ENCODE assay signal across 8 mouse cellular contexts in genomic region chr13:49178839-49179585, GRCm38 (mm10). TPM values are rescaled to one million over a fixed set of nuclear protein-coding genes. Genes with fewer than 3 reads are reported as not detected.
DNase-seq lines count a peak whose midpoint lies in the region; ATAC-seq lines count a peak whose summit lies in the region.
"Had no signal": no experiment of that assay in that cellular context is flagged by ENCODE, and none has a peak within 500 bp of the region (broad histone marks: within the 10 kb centered on the region; RNA-seq: fewer than 3 reads in every experiment).

No protein-coding gene starts in this region.

- no peak overlapping the region for H3K4me3 ChIP-seq in intestine, embryonic 16.5 days (ENCODE audit: low read length)
- H3K4me3 ChIP-seq in limb, embryonic 10.5 days: no peak overlapping the region
- H3K4me3 ChIP-seq: liver, embryonic 13.5 days had no signal

- H3K27ac ChIP-seq in intestine, embryonic 16.5 days (ENCODE audit: low read length): no peak overlapping the region
- H3K27ac ChIP-seq in limb, embryonic 10.5 days: peak overlapping the region; percentile 42; the same call in 1 of the 2 replicates
- H3K27ac ChIP-seq: liver, embryonic 13.5 days had no signal

- ATAC-seq in intestine, embryonic 16.5 days: 0 out of 2 replicates have a peak, but pooled peaks have one; percentile 24

- DNase-seq in adrenal gland, postnatal 14 days: peak; percentile 90
- DNase-seq in cerebellum, adult 9-11 months: peak; percentile 94
- peak; percentile 70 for DNase-seq in gastrocnemius, postnatal 25 days
- no peak for DNase-seq in limb, embryonic 10.5 days (ENCODE audit: low spot score)
- DNase-seq in ovary, postnatal 14 days (ENCODE audit: low spot score): peak; percentile 39
- DNase-seq in thymus, postnatal 4 days: no peak
- DNase-seq: liver, embryonic 13.5 days had no signal

- no peaks in the 10 kb centered on the region for H3K36me3 ChIP-seq in intestine, embryonic 16.5 days (ENCODE audit: control insufficient read depth, insufficient read depth, low read length)
- H3K36me3 ChIP-seq in limb, embryonic 10.5 days: no peaks in the 10 kb centered on the region
- H3K36me3 ChIP-seq: liver, embryonic 13.5 days had no signal

- no peak overlapping the region for H3K9ac ChIP-seq in intestine, embryonic 16.5 days (ENCODE audit: low read depth, low read length)
- H3K9ac ChIP-seq: liver, embryonic 13.5 days had no signal

- 61% methylated on average over 19 of the region's 19 CpGs for WGBS in intestine, embryonic 16.5 days
- WGBS in limb, embryonic 10.5 days: 79% methylated on average over 19 of the region's 19 CpGs

- no peaks in the 10 kb centered on the region for H3K27me3 ChIP-seq in intestine, embryonic 16.5 days (replicated peaks; ENCODE audit: control insufficient read depth, insufficient read depth, low read length)
- 0 out of 2 replicates have a peak, but pooled peaks cover 4% of the 10 kb centered on the region for H3K27me3 ChIP-seq in limb, embryonic 10.5 days (ENCODE audit: low read depth, poor library complexity, severe bottlenecking)
- H3K27me3 ChIP-seq: liver, embryonic 13.5 days had no signal

- peaks cover 13% of the 10 kb centered on the region for H3K4me1 ChIP-seq in intestine, embryonic 16.5 days (ENCODE audit: control insufficient read depth, insufficient read depth, low read length)
- H3K4me1 ChIP-seq in limb, embryonic 10.5 days: peaks cover 14% of the 10 kb centered on the region

- H3K9me3 ChIP-seq in intestine, embryonic 16.5 days (ENCODE audit: control insufficient read depth, low read length): no peaks in the 10 kb centered on the region
- H3K9me3 ChIP-seq in limb, embryonic 10.5 days (replicated peaks): no peaks in the 10 kb centered on the region
- H3K9me3 ChIP-seq: liver, embryonic 13.5 days had no signal

- no peak overlapping the region for H3K4me2 ChIP-seq in intestine, embryonic 16.5 days (ENCODE audit: low read depth, low read length)
- H3K4me2 ChIP-seq: liver, embryonic 13.5 days had no signal

RNA-seq across cellular contexts. Expression of gene Ninj1, which starts 8.3 kb away (rescaled TPM):
- total RNA-seq in adrenal gland, postnatal 14 days (2021): 69.8 and 83.7 TPM in 2 replicates
- total RNA-seq in gastrocnemius, postnatal 25 days (2021): 10 to 100 TPM; 15.8 to 18.8 TPM
- 60.0 and 63.3 TPM in 2 replicates for polyA plus RNA-seq in intestine, embryonic 16.5 days (2015; fragmentation: Nextera tagmentation; extraction: Ambion mirVana)
- 22.2 and 23.3 TPM in 2 replicates for polyA plus RNA-seq in limb, embryonic 10.5 days (2016; fragmentation: Nextera tagmentation; extraction: Ambion mirVana)

RNA-seq across cellular contexts. Expression of gene Wnk2, which starts 31.2 kb away (rescaled TPM):
- 2.6 and 3.3 TPM in 2 replicates for total RNA-seq in adrenal gland, postnatal 14 days (2021)
- total RNA-seq in gastrocnemius, postnatal 25 days (2021): 10 to 100 TPM; 51.0 to 62.2 TPM
- polyA plus RNA-seq in intestine, embryonic 16.5 days (2015; fragmentation: Nextera tagmentation; extraction: Ambion mirVana): 2.9 and 3.5 TPM in 2 replicates
- polyA plus RNA-seq in limb, embryonic 10.5 days (2016; fragmentation: Nextera tagmentation; extraction: Ambion mirVana): 1.1 and 1.3 TPM in 2 replicates

RNA-seq across cellular contexts. Expression of gene Card19, which starts 36.8 kb away (rescaled TPM):
- 60.3 and 60.6 TPM in 2 replicates for total RNA-seq in adrenal gland, postnatal 14 days (2021)
- total RNA-seq in gastrocnemius, postnatal 25 days (2021): 100 to 1,000 TPM in 1 of 2 experiments, 10 to 100 TPM in 1; 93.6 to 118 TPM
- polyA plus RNA-seq in intestine, embryonic 16.5 days (2015; fragmentation: Nextera tagmentation; extraction: Ambion mirVana): 53.2 and 58.8 TPM in 2 replicates
- 23.6 and 29.2 TPM in 2 replicates for polyA plus RNA-seq in limb, embryonic 10.5 days (2016; fragmentation: Nextera tagmentation; extraction: Ambion mirVana)

Comparison
In these comparisons a context has a peak if more than half of its experiments do, and no peak if none do; other contexts are left out.
1. DNase-seq: peak in adrenal gland, postnatal 14 days (single experiment), cerebellum, adult 9-11 months (single experiment), gastrocnemius, postnatal 25 days (single experiment) and ovary, postnatal 14 days (single experiment); none in limb, embryonic 10.5 days (single experiment) and thymus, postnatal 4 days (single experiment).
2. RNA of gene Wnk2, which starts 31.2 kb away (total RNA-seq): 51.0 to 62.2 TPM in gastrocnemius, postnatal 25 days; 2.6 to 3.3 TPM in adrenal gland, postnatal 14 days; every median in the first group is over 10 times any median in the second.